Mouse (Mus musculus) embryonic fibroblast, embryonic 13.5 days (primary cell): ENCODE data around the gene Cbln3.

Experiments used
- CTCF ChIP-seq: IDR thresholded peaks from 2 replicates; pipeline ENCODE4 v1.5.1; 2011; ENCODE audit warnings: mild to moderate bottlenecking, control low read depth, low read length, moderate library complexity, borderline replicate concordance; ENCODE audit not compliant: insufficient read depth
- POLR2A ChIP-seq: IDR thresholded peaks from 2 replicates; pipeline ENCODE4 v1.6.1; 2011; ENCODE audit warnings: low read depth, mild to moderate bottlenecking, control low read depth, low read length, moderate library complexity

GRCm38 (mm10) chr14:55863773-55864172 lies 20.4 kb downstream of the Cbln3 start:
- TF ChIP-seq CTCF (peak; percentile 77), POLR2A (no peak)
